Mouse (Mus musculus): ENCODE data around the gene Abca4. TPM values are rescaled to one million over a fixed set of nuclear protein-coding genes. Genes with fewer than 3 reads are reported as not detected.
A peak's percentile ranks its signal among the peaks of the same experiment; 100 is the strongest.

The Abca4 gene
- polyA plus RNA-seq, 1 experiment from 2014 or later = 1.5 TPM

DNA sequence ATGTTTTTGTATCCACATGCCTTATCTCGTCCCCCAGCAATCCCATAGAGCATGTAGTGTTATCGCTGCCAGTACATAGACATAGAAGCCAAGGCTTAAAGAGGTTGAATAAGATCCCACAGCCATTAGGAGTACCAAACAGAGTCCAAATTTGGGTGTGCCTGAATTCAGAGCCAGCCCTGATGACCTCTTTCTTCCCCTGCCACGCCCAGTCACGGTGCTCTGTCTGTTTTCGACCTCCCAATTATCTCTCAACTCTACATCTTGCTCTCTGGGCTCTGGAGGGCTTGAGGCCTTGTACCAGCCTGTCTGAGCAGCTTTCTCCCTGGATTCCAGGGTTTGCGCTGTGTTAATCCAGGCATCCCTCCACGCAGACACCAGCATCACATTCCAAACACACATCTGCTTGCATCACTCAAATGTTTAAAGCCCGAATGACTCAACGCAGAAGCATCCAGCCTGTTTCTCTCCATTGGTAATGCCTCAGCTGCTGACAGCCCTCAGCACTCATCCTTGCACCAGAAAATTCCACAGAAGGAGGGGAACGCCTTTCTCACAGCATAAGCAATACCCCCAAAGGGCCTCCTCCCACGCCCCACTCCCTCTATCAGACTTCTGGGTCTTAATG is 43.9 kb downstream of the Abca4 start:
- ATAC-seq (replicated peaks; ENCODE audit: low FRiP score) (no peak), DNase-seq (ENCODE audit: low spot score) (no peak)
- Histone ChIP-seq H3K36me3 (ENCODE audit: control insufficient read depth, insufficient read depth, low read length) (no peaks in the 10 kb centered on the region), H3K4me1 (replicated peaks; ENCODE audit: control insufficient read depth, insufficient read depth, low read length) (peaks cover 6% of the 10 kb centered on the region; the same call in 1 of the 2 replicates), H3K4me2 (ENCODE audit: low read depth, low read length, severe bottlenecking) (no peak overlapping the region), H3K27ac (ENCODE audit: low read depth, low read length) (no peak overlapping the region), H3K9ac (ENCODE audit: low read length) (no peak overlapping the region), H3K9me3 (ENCODE audit: control insufficient read depth, low read length) (no peaks in the 10 kb centered on the region), H3K27me3 (ENCODE audit: control insufficient read depth, insufficient read depth, low read length) (peaks cover 8% of the 10 kb centered on the region), H3K4me3 (ENCODE audit: low read depth, low read length) (no peak overlapping the region)
- 83% methylated on average over 11 of the region's 11 CpGs for WGBS

DNA sequence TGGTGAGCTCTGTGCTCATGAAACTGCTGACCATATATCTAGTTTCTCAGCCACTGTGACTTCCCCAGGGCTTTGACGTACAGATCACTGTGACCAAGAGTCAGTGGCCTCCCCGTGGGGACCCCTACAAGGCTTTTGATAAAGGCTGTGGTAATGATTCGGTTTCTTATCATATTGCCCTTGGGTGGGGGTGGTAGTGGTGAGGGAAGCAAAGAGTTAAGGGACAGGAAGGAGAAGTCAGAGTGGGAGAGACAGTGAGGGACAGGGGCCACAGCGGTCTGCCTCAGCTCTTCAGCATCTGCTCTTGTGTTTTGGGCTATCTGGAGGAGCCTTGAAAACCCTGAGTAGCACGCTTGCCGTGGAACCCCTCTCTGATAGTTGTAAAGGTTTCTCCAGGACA is 46.1 kb downstream of the Abca4 start:
- no peak for ATAC-seq (replicated peaks; ENCODE audit: low FRiP score)
- WGBS = 80% methylated on average over 6 of the region's 6 CpGs
- peaks cover 6% of the 10 kb centered on the region for H3K27me3 ChIP-seq (ENCODE audit: control insufficient read depth, insufficient read depth, low read length)

DNA sequence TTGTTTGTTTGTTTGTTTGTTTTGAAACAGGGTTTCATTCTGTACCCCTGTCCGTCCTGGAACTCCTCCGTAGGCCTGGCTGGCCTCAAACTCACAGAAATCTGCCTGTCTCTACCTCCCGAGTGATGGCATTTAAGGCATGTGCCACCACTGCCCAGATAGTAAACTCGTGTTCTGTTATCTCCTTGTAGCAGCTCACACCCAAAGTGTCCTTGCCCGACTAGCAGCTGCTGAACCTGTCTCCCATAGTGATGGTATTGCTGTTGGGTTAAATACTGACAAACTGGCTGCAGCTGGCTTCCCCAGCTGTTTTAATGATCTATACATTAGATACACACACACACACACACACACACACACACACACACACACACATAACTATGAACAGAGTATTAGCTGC is 55.5 kb downstream of the Abca4 start:
- no peak for ATAC-seq (replicated peaks; ENCODE audit: low FRiP score)
- peaks cover 4% of the 10 kb centered on the region; the same call in 1 of the 2 replicates for H3K4me1 ChIP-seq (replicated peaks; ENCODE audit: control insufficient read depth, insufficient read depth, low read length)

More for the DNA sequence above, 46.1 kb downstream of the Abca4 start:
- H3K9me3 ChIP-seq (ENCODE audit: control insufficient read depth, low read length) = no peaks in the 10 kb centered on the region
- no peak overlapping the region for H3K4me3 ChIP-seq (ENCODE audit: low read depth, low read length)
- H3K4me1 ChIP-seq (replicated peaks; ENCODE audit: control insufficient read depth, insufficient read depth, low read length) = 0 out of 2 replicates have a peak, but pooled peaks cover 1% of the 10 kb centered on the region
- no peak overlapping the region for H3K9ac ChIP-seq (ENCODE audit: low read length)
- no peaks in the 10 kb centered on the region for H3K36me3 ChIP-seq (ENCODE audit: control insufficient read depth, insufficient read depth, low read length)
- DNase-seq (ENCODE audit: low spot score) = no peak
- H3K27ac ChIP-seq (ENCODE audit: low read depth, low read length) = no peak overlapping the region
- no peak overlapping the region for H3K4me2 ChIP-seq (ENCODE audit: low read depth, low read length, severe bottlenecking)

DNA sequence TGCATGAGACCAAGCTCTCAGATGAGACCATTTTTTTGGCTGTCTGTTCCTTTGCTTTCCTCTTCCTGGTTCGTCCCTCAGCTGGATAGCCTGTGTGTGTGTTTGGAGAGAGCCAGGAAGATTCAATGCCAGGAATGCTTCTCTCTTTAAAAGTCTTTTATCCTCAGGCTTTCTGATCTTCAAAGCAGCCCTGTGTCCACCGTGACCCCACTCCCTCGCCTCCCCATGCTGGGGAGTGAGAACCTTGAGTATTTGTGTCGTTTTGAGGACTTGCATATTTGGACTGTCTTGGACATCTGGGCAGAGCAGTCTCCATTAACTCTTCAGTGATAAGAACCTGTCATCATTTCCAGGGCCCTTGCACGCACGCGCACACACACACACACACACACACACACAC is 57.8 kb downstream of the Abca4 start:
- WGBS = 66% methylated on average over 7 of the region's 7 CpGs
- no peaks in the 10 kb centered on the region for H3K27me3 ChIP-seq (ENCODE audit: control insufficient read depth, insufficient read depth, low read length)
- ATAC-seq (replicated peaks; ENCODE audit: low FRiP score) (no peak), DNase-seq (ENCODE audit: low spot score) (no peak)
- no peaks in the 10 kb centered on the region for H3K36me3 ChIP-seq (ENCODE audit: control insufficient read depth, insufficient read depth, low read length)
- peaks cover 4% of the 10 kb centered on the region; the same call in 1 of the 2 replicates for H3K4me1 ChIP-seq (replicated peaks; ENCODE audit: control insufficient read depth, insufficient read depth, low read length)
- H3K4me3 ChIP-seq (ENCODE audit: low read depth, low read length) = no peak overlapping the region
- no peak overlapping the region for H3K27ac ChIP-seq (ENCODE audit: low read depth, low read length)
- H3K4me2 ChIP-seq (ENCODE audit: low read depth, low read length, severe bottlenecking) = no peak overlapping the region
- H3K9me3 ChIP-seq (ENCODE audit: control insufficient read depth, low read length) = no peaks in the 10 kb centered on the region
- no peak overlapping the region for H3K9ac ChIP-seq (ENCODE audit: low read length)

More for the DNA sequence above, 55.5 kb downstream of the Abca4 start:
- Histone ChIP-seq H3K9ac (ENCODE audit: low read length) (no peak overlapping the region), H3K4me2 (ENCODE audit: low read depth, low read length, severe bottlenecking) (no peak overlapping the region), H3K27ac (ENCODE audit: low read depth, low read length) (no peak overlapping the region), H3K27me3 (ENCODE audit: control insufficient read depth, insufficient read depth, low read length) (no peaks in the 10 kb centered on the region), H3K9me3 (ENCODE audit: control insufficient read depth, low read length) (no peaks in the 10 kb centered on the region), H3K4me3 (ENCODE audit: low read depth, low read length) (no peak overlapping the region), H3K36me3 (ENCODE audit: control insufficient read depth, insufficient read depth, low read length) (no peaks in the 10 kb centered on the region)
- no peak for DNase-seq (ENCODE audit: low spot score)
- 90% methylated on average over 5 of the region's 5 CpGs for WGBS

DNA sequence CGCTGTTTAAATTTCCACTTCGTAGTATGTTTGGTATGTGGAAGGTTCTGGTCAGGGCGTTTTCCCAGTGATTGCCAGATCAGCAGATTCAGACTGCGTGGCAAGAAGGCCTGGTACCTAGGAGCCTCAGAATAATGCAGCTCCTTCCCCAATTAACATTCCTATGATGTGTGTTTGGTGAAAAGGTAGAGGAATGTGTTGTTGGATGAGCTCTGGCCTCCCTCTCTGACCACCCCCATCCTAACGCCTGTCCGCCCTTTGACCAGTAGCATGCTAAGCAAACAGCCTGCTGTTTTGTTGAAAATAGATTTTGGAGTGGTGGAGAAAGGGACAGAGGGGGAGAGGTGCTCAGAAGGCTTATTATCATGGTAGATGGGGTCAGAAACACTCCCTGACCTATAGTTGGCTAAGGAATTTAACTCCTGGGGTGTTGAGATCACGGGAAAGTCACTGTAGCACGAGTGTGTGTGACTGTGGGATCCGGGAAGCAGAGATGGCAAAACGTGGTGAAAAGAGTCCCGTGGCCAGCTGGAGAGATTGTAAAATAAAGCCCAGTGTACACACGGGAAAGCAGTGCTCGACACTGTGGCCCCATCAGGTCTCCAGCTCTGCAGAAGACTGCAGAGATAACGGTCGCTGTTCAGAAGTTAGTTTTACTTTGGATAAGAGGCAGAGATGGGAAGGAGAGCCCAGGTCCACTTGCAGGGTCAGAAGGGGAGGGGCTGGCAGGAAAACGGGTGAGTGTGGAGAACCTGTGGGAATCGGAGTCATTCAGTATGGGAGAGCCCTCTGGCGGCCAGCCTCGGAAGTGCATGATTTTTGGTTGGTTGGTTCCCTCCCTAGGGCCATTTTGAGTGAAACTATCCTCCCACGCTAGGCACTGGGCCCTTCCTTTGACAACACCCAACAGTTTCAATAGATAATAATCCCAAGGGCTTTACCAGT is 59.9 kb downstream of the Abca4 start:
- ATAC-seq (replicated peaks; ENCODE audit: low FRiP score) = peak; percentile 79
- H3K27me3 ChIP-seq (ENCODE audit: control insufficient read depth, insufficient read depth, low read length) = no peaks in the 10 kb centered on the region
- DNase-seq (ENCODE audit: low spot score) = peak; percentile 92
- H3K9me3 ChIP-seq (ENCODE audit: control insufficient read depth, low read length) = no peaks in the 10 kb centered on the region
- H3K36me3 ChIP-seq (ENCODE audit: control insufficient read depth, insufficient read depth, low read length) = no peaks in the 10 kb centered on the region
- no peak overlapping the region for H3K27ac ChIP-seq (ENCODE audit: low read depth, low read length)
- peak overlapping the region; percentile 36; the same call in 1 of the 2 replicates for H3K4me2 ChIP-seq (ENCODE audit: low read depth, low read length, severe bottlenecking)
- no peak overlapping the region for H3K4me3 ChIP-seq (ENCODE audit: low read depth, low read length)
- peaks cover 4% of the 10 kb centered on the region; the same call in 1 of the 2 replicates for H3K4me1 ChIP-seq (replicated peaks; ENCODE audit: control insufficient read depth, insufficient read depth, low read length)
- WGBS = 29% methylated on average over 20 of the region's 20 CpGs
- no peak overlapping the region for H3K9ac ChIP-seq (ENCODE audit: low read length)

DNA sequence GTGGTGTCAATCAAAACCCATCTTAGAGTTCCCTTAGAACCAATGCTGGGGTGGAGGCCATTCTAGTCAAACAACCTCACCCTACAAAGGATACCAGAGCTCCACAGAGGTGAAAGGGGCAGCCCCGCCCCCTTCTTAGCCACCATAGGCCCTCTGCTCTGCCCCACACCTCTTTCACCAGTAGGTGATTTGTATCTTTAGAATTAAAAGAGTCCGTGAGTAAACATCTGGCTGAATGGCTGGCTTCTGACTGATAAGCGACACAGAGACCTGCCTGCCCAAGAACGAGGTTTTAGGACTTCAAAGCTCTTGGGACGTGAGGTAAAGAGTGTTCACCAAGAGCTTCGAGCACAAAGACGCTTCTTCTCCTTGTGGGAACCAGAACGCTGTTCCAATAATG is 62.7 kb downstream of the Abca4 start:
- WGBS = 79% methylated on average over 8 of the region's 8 CpGs

DNA sequence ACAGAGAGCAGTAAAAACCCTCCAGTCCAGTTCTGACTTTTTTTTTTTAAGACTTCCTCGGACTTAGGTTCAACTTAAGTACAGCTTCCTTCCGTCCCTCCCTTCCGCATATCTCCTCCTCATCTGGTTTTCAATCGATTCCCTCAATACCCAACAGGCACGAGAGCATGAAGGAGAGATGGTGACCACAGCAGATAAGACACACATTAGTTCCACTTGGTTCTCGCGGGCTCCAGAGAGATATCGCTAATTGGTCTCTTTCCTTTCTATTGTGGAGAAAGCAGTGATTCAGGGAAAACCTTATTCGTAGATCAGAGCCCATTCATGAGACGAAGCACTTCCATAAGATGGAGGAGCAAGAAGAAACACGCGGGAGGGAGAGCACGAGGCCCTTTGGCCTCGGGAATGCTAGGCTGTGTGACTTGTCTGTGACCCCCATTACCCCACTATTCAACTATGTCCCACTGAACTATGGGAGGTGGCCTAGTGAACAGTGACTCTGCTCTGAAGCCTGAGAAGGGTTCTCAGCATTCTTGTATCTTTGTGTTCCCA is 63.5 kb downstream of the Abca4 start:
- no peak overlapping the region for H3K27ac ChIP-seq (ENCODE audit: low read depth, low read length)
- no peaks in the 10 kb centered on the region for H3K9me3 ChIP-seq (ENCODE audit: control insufficient read depth, low read length)
- H3K4me3 ChIP-seq (ENCODE audit: low read depth, low read length) = no peak overlapping the region
- DNase-seq (ENCODE audit: low spot score) (no peak), ATAC-seq (replicated peaks; ENCODE audit: low FRiP score) (no peak)
- no peaks in the 10 kb centered on the region for H3K36me3 ChIP-seq (ENCODE audit: control insufficient read depth, insufficient read depth, low read length)
- H3K27me3 ChIP-seq (ENCODE audit: control insufficient read depth, insufficient read depth, low read length) = no peaks in the 10 kb centered on the region
- H3K4me2 ChIP-seq (ENCODE audit: low read depth, low read length, severe bottlenecking) = no peak overlapping the region
- WGBS = 85% methylated on average over 14 of the region's 14 CpGs
- no peak overlapping the region for H3K9ac ChIP-seq (ENCODE audit: low read length)
- H3K4me1 ChIP-seq (replicated peaks; ENCODE audit: control insufficient read depth, insufficient read depth, low read length) = peaks cover 6% of the 10 kb centered on the region; the same call in 1 of the 2 replicates

More for the DNA sequence above, 62.7 kb downstream of the Abca4 start:
- ATAC-seq (replicated peaks; ENCODE audit: low FRiP score) (no peak), DNase-seq (ENCODE audit: low spot score) (no peak)
- H3K4me1 ChIP-seq (replicated peaks; ENCODE audit: control insufficient read depth, insufficient read depth, low read length) = peaks cover 4% of the 10 kb centered on the region; the same call in 1 of the 2 replicates
- H3K9ac ChIP-seq (ENCODE audit: low read length) = no peak overlapping the region
- H3K27ac ChIP-seq (ENCODE audit: low read depth, low read length) = no peak overlapping the region
- no peaks in the 10 kb centered on the region for H3K9me3 ChIP-seq (ENCODE audit: control insufficient read depth, low read length)
- H3K4me2 ChIP-seq (ENCODE audit: low read depth, low read length, severe bottlenecking) = no peak overlapping the region
- no peak overlapping the region for H3K4me3 ChIP-seq (ENCODE audit: low read depth, low read length)
- H3K36me3 ChIP-seq (ENCODE audit: control insufficient read depth, insufficient read depth, low read length) = no peaks in the 10 kb centered on the region
- no peaks in the 10 kb centered on the region for H3K27me3 ChIP-seq (ENCODE audit: control insufficient read depth, insufficient read depth, low read length)

DNA sequence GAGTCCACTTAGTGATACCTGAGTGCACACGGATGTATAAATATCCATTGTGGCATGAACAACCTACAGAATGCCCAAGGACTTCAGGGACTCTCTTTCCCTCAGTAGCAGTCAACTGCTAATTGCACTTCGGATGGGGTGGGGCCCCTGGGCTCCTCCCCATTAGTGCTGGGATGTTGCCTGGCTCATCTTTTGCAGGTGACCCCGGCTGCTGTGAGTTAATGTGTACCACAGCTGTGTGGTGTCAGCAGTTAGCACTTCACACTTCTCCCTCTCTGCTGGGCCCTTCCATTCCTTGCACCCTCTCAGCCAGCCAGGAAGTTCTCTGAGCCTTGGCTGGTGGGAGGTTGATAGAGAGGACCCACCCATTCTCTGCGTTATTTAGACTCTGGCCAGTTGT is 65.2 kb downstream of the Abca4 start:
- Histone ChIP-seq H3K27ac (ENCODE audit: low read depth, low read length) (no peak overlapping the region), H3K4me1 (replicated peaks; ENCODE audit: control insufficient read depth, insufficient read depth, low read length) (0 out of 2 replicates have a peak, but pooled peaks cover 3% of the 10 kb centered on the region), H3K36me3 (ENCODE audit: control insufficient read depth, insufficient read depth, low read length) (no peaks in the 10 kb centered on the region), H3K27me3 (ENCODE audit: control insufficient read depth, insufficient read depth, low read length) (no peaks in the 10 kb centered on the region), H3K4me2 (ENCODE audit: low read depth, low read length, severe bottlenecking) (no peak overlapping the region), H3K9me3 (ENCODE audit: control insufficient read depth, low read length) (no peaks in the 10 kb centered on the region), H3K9ac (ENCODE audit: low read length) (no peak overlapping the region), H3K4me3 (ENCODE audit: low read depth, low read length) (no peak overlapping the region)
- WGBS = 81% methylated on average over 4 of the region's 4 CpGs
- no peak for ATAC-seq (replicated peaks; ENCODE audit: low FRiP score)
- no peak for DNase-seq (ENCODE audit: low spot score)
